Mouse (Mus musculus) heart, embryonic 15.5 days (tissue): Measurements from ENCODE around the gene Ccdc136. TPM values are rescaled to one million over a fixed set of nuclear protein-coding genes. Genes with fewer than 3 reads are reported as not detected.
"Not testable (repeated sequence)": the region's sequence is repeated elsewhere in the genome, so short reads cannot be mapped to it uniquely, and the experiment has no call there.

Experiments
- ATAC-seq: fragments of 200-750 bp; cut with Nextera tagmentation; replicated peaks from 2 replicates; pipeline ENCODE4 v1.8.0; 2017; ENCODE audit warnings: low read depth, moderate TSS enrichment; ENCODE audit not compliant: insufficient number of reproducible peaks, insufficient read depth, low FRiP score
- H3K27ac ChIP-seq: fragments of 300-500 bp; sonication (generic); 2 replicates; pipeline ENCODE4 v1.5.1; 2015; ENCODE audit warnings: mild to moderate bottlenecking, inconsistent platforms
- H3K27me3 ChIP-seq: fragments of 300-500 bp; sonication (generic); 2 replicates; pipeline ENCODE4 v1.6.1; 2015; ENCODE audit warnings: inconsistent platforms
- H3K36me3 ChIP-seq: fragments of 300-500 bp; sonication (generic); 2 replicates; pipeline ENCODE4 v1.6.1; 2015; ENCODE audit warnings: mild to moderate bottlenecking, inconsistent platforms
- H3K4me1 ChIP-seq: fragments of 300-500 bp; sonication (generic); replicated peaks from 2 replicates; pipeline ENCODE4 v1.6.1; 2015; ENCODE audit warnings: inconsistent platforms
- H3K4me2 ChIP-seq: fragments of 300-500 bp; sonication (generic); 2 replicates; pipeline ENCODE4 v1.6.1; 2015; ENCODE audit warnings: inconsistent platforms, mild to moderate bottlenecking, moderate library complexity
- H3K4me3 ChIP-seq: fragments of 300-500 bp; sonication (generic); 2 replicates; pipeline ENCODE4 v1.5.1; 2015; ENCODE audit warnings: mild to moderate bottlenecking, inconsistent platforms
- H3K9ac ChIP-seq: fragments of 300-500 bp; sonication (generic); 2 replicates; pipeline ENCODE4 v1.6.1; 2015; ENCODE audit warnings: mild to moderate bottlenecking, inconsistent platforms
- H3K9me3 ChIP-seq: fragments of 300-500 bp; sonication (generic); replicated peaks from 2 replicates; pipeline ENCODE4 v1.6.1; 2016; ENCODE audit warnings: inconsistent platforms
- WGBS: fragments of 180-500 bp; shearing (Covaris S2); methylation state at CpG from one replicate; pipeline ENCODE4 v1.1.7; 2015; ENCODE audit warnings: mixed read lengths; 5-methylcytosine and 5-hydroxymethylcytosine counted together
- polyA plus RNA-seq: library from polyadenylated mRNA; unstranded; fragments of >200 nt; fragmentation: Nextera tagmentation; extraction: Ambion mirVana; gene quantifications from 2 replicates; pipeline ENCODE4 v1.2.1, GENCODE M21; 2015

Ccdc136 gene
- 19.1 and 22.1 TPM in 2 replicates for polyA plus RNA-seq

GRCm38 (mm10) chr6:29395910-29396713, at the start of gene Ccdc136:
Gene Ccdc136 (plus strand): TSS chr6:29396309.
- H3K4me1 ChIP-seq, result peaks cover 24% of the 10 kb centered on the region
- no peaks in the 10 kb centered on the region for H3K36me3 ChIP-seq
- no peaks in the 10 kb centered on the region; the same call in 1 of the 2 replicates for H3K27me3 ChIP-seq
- under 1% methylated on average over 39 of the region's 49 CpGs for WGBS
- peak within 1 kb of the TSS; percentile 94 for H3K4me2 ChIP-seq
- ATAC-seq, result peak; percentile 88
- peak within 1 kb of the TSS; percentile 75 for H3K9ac ChIP-seq
- no peaks in the 10 kb centered on the region for H3K9me3 ChIP-seq
- peak within 1 kb of the TSS; percentile 81 for H3K4me3 ChIP-seq
- H3K27ac ChIP-seq, result peak within 1 kb of the TSS; percentile 83

- H3K9ac ChIP-seq, ATAC-seq, H3K36me3 ChIP-seq, H3K9me3 ChIP-seq, H3K4me2 ChIP-seq, H3K27ac ChIP-seq, H3K27me3 ChIP-seq, H3K4me3 ChIP-seq: not testable (repeated sequence)
- H3K4me1 ChIP-seq, result peaks cover 24% of the 10 kb centered on the region
- 97% methylated on average over 2 of the region's 2 CpGs for WGBS
Measured at GRCm38 (mm10) chr6:29346512-29346911, 49.6 kb upstream of the Ccdc136 start.

- 33% methylated on average over 7 of the region's 7 CpGs for WGBS
- Histone ChIP-seq H3K9me3 (no peaks in the 10 kb centered on the region), H3K4me2 (peak overlapping the region; percentile 74), H3K27ac (peak overlapping the region; percentile 96), H3K9ac (peak overlapping the region; percentile 64), H3K36me3 (no peaks in the 10 kb centered on the region), H3K4me1 (peaks cover 30% of the 10 kb centered on the region), H3K27me3 (no peaks in the 10 kb centered on the region), H3K4me3 (peak overlapping the region; percentile 95)
- no peak for ATAC-seq
Measured at GRCm38 (mm10) chr6:29347189-29347588, 48.9 kb upstream of the Ccdc136 start.

- H3K4me2 ChIP-seq, result peak within 1 kb of the TSS; percentile 74
- H3K9ac ChIP-seq, result peak within 1 kb of the TSS; percentile 94
- peak within 1 kb of the TSS; percentile 95 for H3K4me3 ChIP-seq
- WGBS, result under 1% methylated on average over 55 of the region's 55 CpGs
- ATAC-seq, result peak; percentile 99
- no peaks in the 10 kb centered on the region for H3K9me3 ChIP-seq
- no peaks in the 10 kb centered on the region for H3K36me3 ChIP-seq
- H3K27ac ChIP-seq, result peak within 1 kb of the TSS; percentile 96
- H3K27me3 ChIP-seq, result no peaks in the 10 kb centered on the region
- H3K4me1 ChIP-seq, result peaks cover 35% of the 10 kb centered on the region
Measured at GRCm38 (mm10) chr6:29347665-29348370, 48.3 kb upstream of the Ccdc136 start, which contains the start of gene Calu. Gene Calu (plus strand): TSS chr6:29348069.

- no peaks in the 10 kb centered on the region for H3K27me3 ChIP-seq
- H3K36me3 ChIP-seq, result no peaks in the 10 kb centered on the region
- H3K9ac ChIP-seq, result peak overlapping the region; percentile 94
- ATAC-seq, result peak; percentile 7
- no peaks in the 10 kb centered on the region for H3K9me3 ChIP-seq
- peak overlapping the region; percentile 95 for H3K4me3 ChIP-seq
- H3K4me1 ChIP-seq, result peaks cover 41% of the 10 kb centered on the region
- H3K4me2 ChIP-seq, result peak overlapping the region; percentile 68
- peak overlapping the region; percentile 96 for H3K27ac ChIP-seq
- WGBS, result under 1% methylated on average over 15 of the region's 15 CpGs
Measured at GRCm38 (mm10) chr6:29348371-29348724, 47.8 kb upstream of the Ccdc136 start.

GRCm38 (mm10) chr6:29351613-29352012, 44.5 kb upstream of the Ccdc136 start:
- no peaks in the 10 kb centered on the region for H3K9me3 ChIP-seq
- H3K27me3 ChIP-seq, result no peaks in the 10 kb centered on the region
- ATAC-seq, result no peak
- H3K4me1 ChIP-seq, result peaks cover 53% of the 10 kb centered on the region
- H3K36me3 ChIP-seq, result peaks cover 7% of the 10 kb centered on the region; the same call in 1 of the 2 replicates
- H3K9ac ChIP-seq, result no peak overlapping the region
- H3K4me2 ChIP-seq, result no peak overlapping the region
- H3K27ac ChIP-seq, result no peak overlapping the region; the same call in 1 of the 2 replicates
- no peak overlapping the region for H3K4me3 ChIP-seq

- Histone ChIP-seq H3K27me3 (no peaks in the 10 kb centered on the region), H3K36me3 (peaks cover 17% of the 10 kb centered on the region), H3K27ac (peak overlapping the region; percentile 59), H3K4me2 (peak overlapping the region; percentile 42), H3K4me1 (peaks cover 48% of the 10 kb centered on the region), H3K4me3 (no peak overlapping the region), H3K9me3 (no peaks in the 10 kb centered on the region), H3K9ac (no peak overlapping the region)
- ATAC-seq, result no peak
- 15% methylated on average over 5 of the region's 5 CpGs for WGBS
Measured at GRCm38 (mm10) chr6:29352816-29353215, 43.3 kb upstream of the Ccdc136 start.

- H3K27ac ChIP-seq, result peak overlapping the region; percentile 84
Measured at GRCm38 (mm10) chr6:29359386-29359785, 36.7 kb upstream of the Ccdc136 start.

GRCm38 (mm10) chr6:29360211-29360610, 35.9 kb upstream of the Ccdc136 start:
- peak overlapping the region; percentile 84 for H3K27ac ChIP-seq
- H3K4me2 ChIP-seq, result peak overlapping the region; percentile 26
- no peaks in the 10 kb centered on the region for H3K27me3 ChIP-seq
- ATAC-seq, result peak; percentile 64
- H3K9me3 ChIP-seq, result no peaks in the 10 kb centered on the region
- WGBS, result 34% methylated on average over 6 of the region's 6 CpGs
- 0 out of 2 replicates have a peak overlapping the region, but pooled peaks have one; percentile 7 for H3K9ac ChIP-seq
- H3K36me3 ChIP-seq, result peaks cover 26% of the 10 kb centered on the region
- H3K4me1 ChIP-seq, result peaks cover 32% of the 10 kb centered on the region
- no peak overlapping the region for H3K4me3 ChIP-seq

More at GRCm38 (mm10) chr6:29359386-29359785, 36.7 kb upstream of the Ccdc136 start:
- H3K4me3 ChIP-seq, result no peak overlapping the region
- no peak for ATAC-seq
- H3K4me2 ChIP-seq, result no peak overlapping the region
- no peaks in the 10 kb centered on the region for H3K9me3 ChIP-seq
- H3K36me3 ChIP-seq, result peaks cover 26% of the 10 kb centered on the region
- no peaks in the 10 kb centered on the region for H3K27me3 ChIP-seq
- WGBS, result 79% methylated on average over 3 of the region's 3 CpGs
- H3K4me1 ChIP-seq, result peaks cover 35% of the 10 kb centered on the region
- no peak overlapping the region for H3K9ac ChIP-seq

- Histone ChIP-seq H3K4me2 (no peak overlapping the region), H3K9ac (no peak overlapping the region), H3K27ac (peak overlapping the region; percentile 28)
Measured at GRCm38 (mm10) chr6:29362246-29363128, 33.6 kb upstream of the Ccdc136 start.

GRCm38 (mm10) chr6:29363129-29363515, 33.0 kb upstream of the Ccdc136 start:
- Histone ChIP-seq H3K4me1 (peaks cover 26% of the 10 kb centered on the region), H3K36me3 (peaks cover 34% of the 10 kb centered on the region), H3K27me3 (no peaks in the 10 kb centered on the region), H3K27ac (peak overlapping the region; percentile 28), H3K4me3 (no peak overlapping the region), H3K4me2 (no peak overlapping the region), H3K9ac (no peak overlapping the region), H3K9me3 (no peaks in the 10 kb centered on the region)
- 77% methylated on average over 3 of the region's 3 CpGs for WGBS
- ATAC-seq, result no peak

More at GRCm38 (mm10) chr6:29362246-29363128, 33.6 kb upstream of the Ccdc136 start:
- Histone ChIP-seq H3K27me3 (no peaks in the 10 kb centered on the region), H3K9me3 (no peaks in the 10 kb centered on the region), H3K36me3 (peaks cover 32% of the 10 kb centered on the region), H3K4me1 (peaks cover 26% of the 10 kb centered on the region), H3K4me3 (no peak overlapping the region)
- no peak for ATAC-seq
- 53% methylated on average over 7 of the region's 7 CpGs for whole genome bisulfite sequencing
